20 mouse cellular contexts compared by ENCODE assay signal in the genomic region with DNA sequence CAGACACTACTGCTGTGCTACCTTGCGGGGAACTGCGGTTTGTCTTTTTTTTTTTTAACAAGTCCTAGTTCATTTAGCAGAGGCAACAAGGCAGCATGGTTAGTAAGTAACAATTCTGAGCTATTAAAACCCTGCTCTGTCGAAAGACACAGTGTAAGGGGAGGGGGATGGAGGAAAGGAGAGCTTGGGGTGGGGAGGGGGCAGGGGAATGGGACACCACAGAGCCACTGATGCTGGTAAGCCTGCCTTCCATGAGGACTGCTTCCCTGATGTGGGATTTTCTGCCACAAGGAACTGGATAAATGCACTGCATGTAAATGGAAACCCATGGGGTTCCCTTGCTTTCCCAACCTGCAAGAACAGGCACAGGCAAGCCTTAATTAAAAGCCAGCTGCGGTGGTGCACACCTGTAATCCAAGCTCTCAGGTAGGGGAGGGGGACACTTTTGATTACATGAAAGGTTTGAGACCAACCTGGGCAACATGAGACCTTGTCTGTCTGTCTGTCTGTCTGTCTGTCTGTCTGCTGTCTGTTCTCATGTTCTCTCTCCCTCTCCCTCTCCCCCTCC. TPM values are rescaled to one million over a fixed set of nuclear protein-coding genes. Genes with fewer than 3 reads are reported as not detected.
"Had no signal": no experiment of that assay in that cellular context is flagged by ENCODE, and none has a peak within 500 bp of the region (broad histone marks: within the 10 kb centered on the region; RNA-seq: fewer than 3 reads in every experiment).

No protein-coding gene starts in this region.

- H3K4me2 ChIP-seq: limb, embryonic 15.5 days; liver, embryonic 11.5 days; lung, embryonic 14.5 days; neural tube, embryonic 13.5 days had no signal

- ATAC-seq: liver, postnatal 0 days; lung, postnatal 0 days; midbrain, embryonic 16.5 days had no signal

- H3K27me3 ChIP-seq: limb, embryonic 15.5 days; neural tube, embryonic 13.5 days had no signal

- H3K4me3 ChIP-seq: layer of hippocampus, adult 2 months; limb, embryonic 15.5 days; myocyte; neural tube, embryonic 13.5 days had no signal

- H3K9me3 ChIP-seq: limb, embryonic 15.5 days; neural tube, embryonic 13.5 days had no signal

- H3K9ac ChIP-seq: limb, embryonic 15.5 days; liver, embryonic 14.5 days; liver, postnatal 0 days; lung, embryonic 14.5 days; neural tube, embryonic 13.5 days had no signal

- H3K27ac ChIP-seq: kidney, postnatal 0 days; layer of hippocampus, adult 2 months; limb, embryonic 15.5 days; liver, embryonic 14.5 days; macrophage; neural tube, embryonic 13.5 days had no signal

- DNase-seq: kidney, adult 2 months; kidney, postnatal 25 days; layer of hippocampus, adult 9-11 months; liver, postnatal 0 days; lung, embryonic 14.5 days; retina, postnatal 1 day; right cerebral cortex, postnatal 25 days; thymus, adult 18-20 months; thymus, postnatal 36 days had no signal

- H3K36me3 ChIP-seq: limb, embryonic 15.5 days; neural tube, embryonic 13.5 days had no signal

RNA-seq across cellular contexts. Expression of a gene that starts 49.3 kb away (rescaled TPM):
- total RNA-seq: megakaryocyte, adult 5-6 weeks had no signal
- polyA plus RNA-seq: kidney, adult 2 months; liver, postnatal 0 days; macrophage had no signal
